Mouse (Mus musculus) lung, adult 18-20 months (tissue): ENCODE results near the gene Bnip2.

ENCODE experiments used
- DNase-seq, 2 experiments: peaks; one replicate each; pipeline ENCODE4 v3.0.0; 2022; ENCODE audit warnings: mixed read lengths in 2 of 2

Gene Bnip2

DNA sequence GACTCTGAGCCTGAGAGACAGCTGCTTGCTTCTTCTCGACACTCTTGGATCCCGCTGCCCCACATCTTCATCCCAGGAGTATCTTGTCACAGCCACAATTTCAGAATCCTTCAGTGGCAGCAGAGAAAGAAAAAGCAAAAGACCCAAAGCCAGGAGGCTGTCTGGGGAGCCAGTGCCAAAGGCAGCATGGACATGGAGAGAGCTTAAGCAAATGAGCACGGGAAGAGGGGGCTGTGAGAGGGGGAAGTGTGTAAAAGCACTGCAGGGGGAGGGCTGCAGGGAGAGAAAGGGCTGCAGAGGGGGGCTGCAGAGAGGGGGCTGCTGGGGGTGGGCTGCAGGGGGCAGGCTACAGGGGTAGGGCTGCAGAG lies 60.1 kb downstream of the Bnip2 start:
- DNase-seq = no peak

DNA sequence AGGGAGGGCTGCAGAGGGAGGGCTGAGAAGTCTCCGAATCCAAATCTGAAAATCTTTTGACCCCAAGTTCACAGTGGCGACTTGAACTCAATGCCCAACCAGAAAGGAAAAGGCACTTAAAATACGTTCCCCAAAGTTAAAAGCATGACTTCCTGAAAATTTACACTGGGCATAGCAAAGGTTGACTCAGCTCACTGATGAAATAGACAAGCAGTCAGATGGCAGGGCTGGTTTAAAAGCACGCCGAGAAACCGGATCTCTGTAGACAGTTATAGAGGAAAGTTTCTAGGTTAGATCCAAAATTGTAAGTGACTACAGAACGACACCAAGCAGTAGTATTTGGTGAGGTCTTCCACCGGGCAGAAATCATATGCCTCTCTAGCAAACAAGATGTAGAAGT lies 60.6 kb downstream of the Bnip2 start:
- DNase-seq = no peak

DNA sequence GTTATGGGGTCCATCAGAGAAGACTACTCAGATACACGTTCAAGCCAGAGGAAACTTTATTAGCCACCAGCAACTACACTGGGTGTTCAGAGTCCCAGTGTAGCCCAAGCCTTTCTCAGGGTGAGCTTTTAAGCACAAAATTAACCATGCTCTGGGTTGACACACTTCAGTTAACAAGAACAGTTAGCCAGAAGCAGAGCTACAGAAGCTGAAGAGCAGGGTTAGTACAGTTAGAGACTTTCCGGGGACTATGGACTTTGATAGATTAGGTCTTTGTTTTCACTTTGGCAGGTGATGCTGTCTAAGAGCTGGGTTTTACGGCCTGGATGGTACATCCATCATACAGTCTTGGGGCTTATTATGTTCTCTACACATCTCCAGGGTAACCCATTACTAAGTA lies 63.5 kb downstream of the Bnip2 start:
- no peak for DNase-seq

DNA sequence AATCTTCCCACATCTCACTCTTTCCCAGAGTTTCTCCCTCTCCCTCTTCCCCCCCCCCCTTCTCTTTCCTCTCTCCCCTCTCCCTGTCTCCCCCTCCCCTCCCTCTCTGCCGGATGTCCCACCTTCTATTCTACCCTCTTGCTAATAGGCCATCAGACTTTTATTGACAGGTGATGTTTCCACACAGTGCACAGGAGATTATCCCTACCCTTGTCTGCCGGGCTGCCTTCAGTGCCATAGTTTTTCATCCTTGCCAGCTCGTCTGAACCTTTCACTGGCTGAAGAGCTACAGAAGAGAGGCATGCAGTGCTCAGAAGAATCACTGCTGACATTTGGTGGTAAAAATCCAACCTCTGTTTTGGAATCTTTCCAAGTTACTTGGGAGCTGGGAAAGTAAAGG lies 64.1 kb downstream of the Bnip2 start:
- DNase-seq = no peak
